Mouse (Mus musculus) lung, adult 2 months (tissue): ENCODE measurements at regions not wholly inside any gene's neighbourhood (a gene's known extent, or its start where the extent isn't known, plus 50 kb on each side); places are given as distances from the start of the nearest gene placed in this dataset.

Experiments
- DNase-seq: peaks from one replicate; pipeline ENCODE4 v3.0.0; 2022
- H3K4me1 ChIP-seq: fragments of 200-500 bp; 2 replicates; pipeline ENCODE4 v1.6.1; 2011; ENCODE audit warnings: low read length; ENCODE audit not compliant: control insufficient read depth, insufficient read depth
- H3K4me3 ChIP-seq: fragments of 200-500 bp; replicated peaks from 2 replicates; pipeline ENCODE3; 2011; ENCODE audit warnings: low read depth, mild to moderate bottlenecking, control low read depth, low read length; ENCODE audit errors: extremely low read depth
- CTCF ChIP-seq: fragments of 200-500 bp; IDR thresholded peaks from 2 replicates; pipeline ENCODE4 v1.5.1; 2011; ENCODE audit warnings: mild to moderate bottlenecking, low read length, control low read depth; ENCODE audit not compliant: insufficient read depth
- POLR2A ChIP-seq: fragments of 200-500 bp; IDR thresholded peaks from 2 replicates; pipeline ENCODE4 v1.6.1; 2011; ENCODE audit warnings: low read depth, mild to moderate bottlenecking, control low read depth, low read length, borderline replicate concordance; ENCODE audit errors: extremely low read depth
- WGBS: fragments of 180-500 bp; shearing (Covaris S2); methylation state at CpG from one replicate; pipeline ENCODE4 v1.1.7; 2018; 5-methylcytosine and 5-hydroxymethylcytosine counted together

DNA sequence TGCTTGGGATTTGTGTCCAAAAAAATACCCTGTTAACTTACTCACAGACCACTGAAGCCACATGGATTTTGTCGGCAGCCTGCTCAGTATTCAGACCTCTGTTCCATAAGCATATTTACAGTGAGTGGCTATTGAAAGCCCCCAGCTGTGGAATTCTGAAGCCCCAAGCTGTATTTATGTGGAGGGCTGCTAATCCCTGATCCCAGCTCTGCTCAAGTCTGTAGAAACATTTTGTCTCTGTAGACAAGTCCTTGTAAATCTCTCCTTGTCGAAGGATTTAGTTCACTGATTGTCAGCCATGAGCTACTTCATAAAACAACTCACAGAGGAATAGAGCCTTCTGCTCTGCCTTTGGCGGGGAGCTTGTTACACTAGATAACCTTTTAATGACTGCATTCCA is 207.8 kb upstream of the Rag2 start:
- Histone ChIP-seq H3K4me3 (no peak overlapping the region), H3K4me1 (no peaks in the 10 kb centered on the region)
- TF ChIP-seq CTCF: no peak
- no peak for TF ChIP-seq POLR2A
- WGBS: 35% methylated on average over 3 of the region's 3 CpGs
- DNase-seq: no peak

DNA sequence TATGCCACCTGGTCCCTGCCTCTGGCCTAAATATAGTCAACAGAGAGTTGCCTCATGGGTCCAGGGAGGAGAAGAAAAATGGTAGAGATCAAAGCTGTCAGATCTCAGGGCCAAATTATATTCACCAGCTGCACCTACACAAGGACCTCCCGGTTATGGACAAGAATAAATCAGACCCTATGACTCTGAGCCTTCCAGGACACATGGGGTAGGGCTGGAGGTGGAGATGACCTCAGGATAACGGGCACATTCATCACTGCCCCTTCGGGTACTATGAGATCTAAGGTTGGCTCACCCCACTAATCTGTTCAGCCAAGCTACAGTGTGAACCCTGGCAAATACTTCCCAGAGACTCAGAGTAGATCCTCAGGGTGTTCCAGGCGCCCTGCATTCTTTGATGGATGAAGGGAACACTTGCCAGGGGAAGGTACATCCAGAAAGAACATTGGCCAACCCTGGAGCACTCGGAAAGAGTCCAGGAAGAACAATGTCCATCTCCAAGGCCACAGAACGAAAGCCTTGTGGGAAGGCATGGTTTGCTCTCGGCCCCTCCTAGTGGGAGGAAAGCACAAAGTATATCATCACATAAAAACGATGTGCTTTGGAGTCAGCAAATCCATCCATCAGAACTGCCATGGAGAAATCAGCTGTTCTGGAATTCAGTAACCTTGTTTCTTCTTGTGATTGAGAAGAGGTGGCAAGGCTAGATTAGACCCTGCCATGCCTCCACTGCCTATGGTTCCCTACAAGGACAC is 191.2 kb upstream of the Rag2 start:
- WGBS: 60% methylated on average over 8 of the region's 8 CpGs
- Histone ChIP-seq H3K4me3 (no peak overlapping the region), H3K4me1 (no peaks in the 10 kb centered on the region)
- no peak for DNase-seq
- TF ChIP-seq POLR2A: no peak
- TF ChIP-seq CTCF: no peak

DNA sequence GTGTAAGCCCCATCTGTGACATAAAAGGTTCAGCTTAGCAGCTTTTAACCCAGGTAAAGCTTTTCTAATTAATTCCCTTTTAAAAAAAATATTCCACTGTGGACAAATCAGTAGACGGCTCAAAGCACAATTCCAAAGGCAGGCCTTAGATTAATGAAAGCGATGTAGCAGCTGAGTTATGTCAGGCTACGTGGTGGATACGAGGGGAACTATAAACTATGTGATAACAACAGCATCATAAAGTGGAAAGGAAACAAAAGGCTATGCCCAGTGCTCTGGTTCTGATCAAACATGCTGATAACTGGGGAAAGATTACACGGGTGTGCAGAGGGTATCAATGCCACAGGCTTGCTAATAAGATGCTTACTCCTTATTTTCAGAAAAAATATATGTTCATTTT is 184.3 kb upstream of the Rag2 start:
- WGBS: 40% methylated on average over 5 of the region's 5 CpGs
- no peak for DNase-seq
- no peak for TF ChIP-seq POLR2A
- TF ChIP-seq CTCF: no peak
- H3K4me1 ChIP-seq: no peaks in the 10 kb centered on the region
- no peak overlapping the region for H3K4me3 ChIP-seq

DNA sequence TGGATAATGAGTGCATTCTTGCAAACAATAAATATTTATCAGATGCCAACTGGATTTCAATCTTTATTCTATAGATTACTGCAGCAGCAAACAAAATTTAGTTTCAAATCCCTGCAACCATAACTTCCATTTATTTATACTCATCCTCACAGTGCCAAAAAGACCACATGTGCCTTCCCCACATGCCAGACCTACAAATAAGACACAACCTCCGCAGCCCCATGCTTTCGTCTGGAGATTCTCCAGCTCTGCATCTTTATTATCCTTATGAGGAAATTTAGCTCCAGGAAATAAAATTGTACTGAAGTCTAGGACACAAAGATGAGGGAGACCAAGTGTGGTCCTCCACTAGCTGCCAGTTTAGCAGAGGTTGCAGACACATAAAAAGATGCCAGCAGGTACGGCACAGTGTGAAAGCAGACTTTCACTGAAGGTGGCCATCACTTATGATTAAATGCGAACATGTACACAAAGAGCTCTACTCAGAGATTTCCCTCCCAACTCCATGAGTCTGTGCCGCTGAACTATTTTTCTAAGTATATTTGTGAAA is 183.4 kb upstream of the Rag2 start:
- TF ChIP-seq CTCF: no peak
- TF ChIP-seq POLR2A: no peak
- Histone ChIP-seq H3K4me1 (no peaks in the 10 kb centered on the region), H3K4me3 (no peak overlapping the region)
- DNase-seq: no peak
- 85% methylated on average over 5 of the region's 5 CpGs for WGBS

DNA sequence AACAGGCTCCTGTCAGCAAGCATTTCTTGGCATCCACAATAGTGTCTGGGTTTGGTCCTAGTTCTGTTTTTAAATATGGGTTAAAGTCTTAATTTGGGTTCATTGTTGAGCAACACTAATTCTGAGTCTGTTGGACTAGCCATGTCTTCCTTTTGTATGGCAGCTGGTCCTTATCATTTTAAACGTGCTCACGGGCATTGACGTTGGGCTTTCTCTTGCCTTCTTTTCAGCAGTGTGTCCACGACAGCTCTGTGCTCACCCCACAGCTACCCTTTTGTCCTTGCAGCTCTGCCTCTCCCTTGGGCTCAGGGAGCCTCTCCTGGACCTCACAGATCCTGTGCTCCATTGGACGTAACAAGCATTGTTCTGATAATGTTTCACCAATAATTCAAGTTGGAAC is 168.9 kb upstream of the Rag2 start:
- TF ChIP-seq POLR2A (no peak), CTCF (no peak)
- no peaks in the 10 kb centered on the region for H3K4me1 ChIP-seq
- no peak overlapping the region for H3K4me3 ChIP-seq
- DNase-seq: no peak
- WGBS: 69% methylated on average over 5 of the region's 5 CpGs

DNA sequence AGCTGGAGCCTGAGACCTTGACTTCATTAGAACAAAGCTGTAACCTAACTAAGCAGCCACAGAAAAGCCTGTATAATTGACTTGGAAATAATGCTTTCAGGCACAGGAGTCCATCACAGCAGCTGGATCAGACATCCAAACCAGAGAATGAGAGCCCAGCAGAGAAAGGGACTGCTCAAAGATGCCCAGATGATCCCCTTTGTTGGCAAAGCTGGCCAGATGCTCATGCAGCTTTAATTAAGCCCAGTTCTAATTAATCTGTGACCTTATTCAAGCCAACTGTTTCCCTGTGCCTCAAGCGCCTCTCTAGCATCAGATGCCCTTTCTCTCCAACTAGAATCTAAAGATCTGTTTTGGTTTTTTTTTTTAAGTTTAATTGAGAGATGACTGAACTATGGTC is 165.6 kb upstream of the Rag2 start:
- no peak for DNase-seq
- WGBS: 83% methylated on average over 1 of the region's 1 CpGs
- Histone ChIP-seq H3K4me3 (no peak overlapping the region), H3K4me1 (no peaks in the 10 kb centered on the region)
- TF ChIP-seq POLR2A (no peak), CTCF (no peak)

DNA sequence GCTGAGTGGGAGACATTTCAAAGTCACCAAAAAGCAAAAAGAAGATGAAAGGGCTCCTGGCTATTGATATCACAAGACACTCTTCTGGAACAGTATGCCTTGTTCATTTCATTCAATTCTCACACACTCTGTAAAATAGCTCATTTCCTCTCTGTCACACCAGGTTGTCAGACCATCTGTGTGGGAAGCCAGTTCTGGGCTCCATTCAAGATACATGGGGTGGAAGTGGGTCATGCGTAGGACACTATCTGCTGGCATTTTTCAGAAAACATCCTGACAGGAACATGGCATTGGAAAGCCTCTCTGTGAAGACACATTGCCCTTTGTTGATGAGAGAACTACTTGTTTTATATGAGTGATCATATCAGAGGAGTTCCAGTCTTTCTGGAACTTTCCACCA is 162.1 kb upstream of the Rag2 start:
- Histone ChIP-seq H3K4me1 (no peaks in the 10 kb centered on the region), H3K4me3 (no peak overlapping the region)
- 68% methylated on average over 1 of the region's 1 CpGs for WGBS
- DNase-seq: no peak
- TF ChIP-seq POLR2A (no peak), CTCF (no peak)

DNA sequence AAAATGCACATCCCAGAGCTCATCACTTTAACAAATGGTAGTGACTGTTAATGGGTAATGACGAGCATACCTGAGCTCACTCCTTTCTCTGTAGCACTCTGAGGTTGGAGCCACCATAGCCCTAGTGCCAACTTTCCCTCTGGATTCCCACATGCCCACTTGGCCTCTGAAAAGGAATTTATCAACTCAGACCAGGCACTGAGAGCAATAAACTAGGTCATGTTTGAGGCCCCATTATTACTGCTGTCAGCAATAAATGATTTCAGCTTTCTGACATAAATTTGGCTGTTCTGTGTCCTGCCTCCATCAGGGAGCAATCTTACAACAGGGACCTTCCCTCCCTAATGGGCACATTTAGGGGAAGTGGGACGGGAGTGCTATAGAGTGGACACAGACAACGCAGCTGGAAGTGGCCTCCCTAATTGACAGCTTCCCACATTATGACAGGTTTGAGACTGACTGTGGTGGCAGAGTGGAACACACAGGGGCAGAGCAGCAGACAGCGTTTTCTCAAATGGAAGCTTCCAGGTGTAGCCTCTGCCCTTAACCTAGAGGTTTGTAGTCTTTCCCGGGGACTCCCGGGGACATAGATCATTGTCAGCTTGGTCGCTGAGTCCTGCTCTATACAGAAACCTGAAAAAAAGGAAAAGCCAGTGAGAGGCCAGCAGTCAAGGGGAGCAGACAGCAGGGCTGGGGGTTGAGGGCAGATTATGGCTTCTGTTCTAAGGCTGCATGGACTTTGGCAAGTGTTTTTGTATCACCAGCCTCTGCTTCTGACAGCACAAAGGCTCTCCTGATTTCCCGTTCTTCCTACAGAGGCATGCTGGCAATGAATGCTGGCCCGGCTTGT is 160.0 kb upstream of the Rag2 start:
- H3K4me3 ChIP-seq: no peak overlapping the region
- TF ChIP-seq CTCF (no peak), POLR2A (no peak)
- whole genome bisulfite sequencing: 45% methylated on average over 9 of the region's 9 CpGs
- no peak for DNase-seq
- H3K4me1 ChIP-seq: no peaks in the 10 kb centered on the region

DNA sequence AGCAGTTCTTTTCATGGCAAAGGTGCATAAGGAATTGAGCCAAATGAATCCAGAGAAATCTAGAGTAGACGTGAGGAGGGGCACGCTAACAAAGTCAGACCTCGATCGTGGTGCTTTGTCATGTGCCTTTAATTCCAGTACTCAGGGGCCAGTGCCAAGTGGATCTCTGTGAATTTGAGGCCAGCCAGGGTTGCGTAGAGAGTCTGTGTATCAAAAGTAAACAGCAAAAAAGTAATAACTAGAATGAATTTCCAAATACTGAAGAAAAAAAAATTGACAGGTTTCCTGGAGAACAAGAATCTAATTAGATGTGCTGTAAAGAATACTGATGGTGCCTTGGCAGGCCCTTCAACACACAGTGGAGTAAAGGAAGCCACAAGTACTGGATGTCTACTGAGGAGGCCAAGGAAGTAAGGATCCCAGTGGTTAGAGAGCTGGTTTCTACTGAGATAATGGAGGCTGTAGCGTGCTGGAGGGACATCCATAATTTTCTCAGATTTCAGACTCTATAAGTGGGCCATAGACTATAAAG is 153.9 kb upstream of the Rag2 start:
- TF ChIP-seq CTCF (no peak), POLR2A (no peak)
- 71% methylated on average over 6 of the region's 6 CpGs for WGBS
- DNase-seq: no peak
- Histone ChIP-seq H3K4me3 (no peak overlapping the region), H3K4me1 (no peaks in the 10 kb centered on the region)
